Mouse (Mus musculus): Measurements from ENCODE around the gene Rfc2. TPM values are rescaled to one million over a fixed set of nuclear protein-coding genes. Genes with fewer than 3 reads are reported as not detected.
"Not testable (repeated sequence)": the region's sequence is repeated elsewhere in the genome, so short reads cannot be mapped to it uniquely, and the experiment has no call there.

Rfc2 gene
- polyA plus RNA-seq, 1 experiment from 2014 or later: 224 TPM

DNA sequence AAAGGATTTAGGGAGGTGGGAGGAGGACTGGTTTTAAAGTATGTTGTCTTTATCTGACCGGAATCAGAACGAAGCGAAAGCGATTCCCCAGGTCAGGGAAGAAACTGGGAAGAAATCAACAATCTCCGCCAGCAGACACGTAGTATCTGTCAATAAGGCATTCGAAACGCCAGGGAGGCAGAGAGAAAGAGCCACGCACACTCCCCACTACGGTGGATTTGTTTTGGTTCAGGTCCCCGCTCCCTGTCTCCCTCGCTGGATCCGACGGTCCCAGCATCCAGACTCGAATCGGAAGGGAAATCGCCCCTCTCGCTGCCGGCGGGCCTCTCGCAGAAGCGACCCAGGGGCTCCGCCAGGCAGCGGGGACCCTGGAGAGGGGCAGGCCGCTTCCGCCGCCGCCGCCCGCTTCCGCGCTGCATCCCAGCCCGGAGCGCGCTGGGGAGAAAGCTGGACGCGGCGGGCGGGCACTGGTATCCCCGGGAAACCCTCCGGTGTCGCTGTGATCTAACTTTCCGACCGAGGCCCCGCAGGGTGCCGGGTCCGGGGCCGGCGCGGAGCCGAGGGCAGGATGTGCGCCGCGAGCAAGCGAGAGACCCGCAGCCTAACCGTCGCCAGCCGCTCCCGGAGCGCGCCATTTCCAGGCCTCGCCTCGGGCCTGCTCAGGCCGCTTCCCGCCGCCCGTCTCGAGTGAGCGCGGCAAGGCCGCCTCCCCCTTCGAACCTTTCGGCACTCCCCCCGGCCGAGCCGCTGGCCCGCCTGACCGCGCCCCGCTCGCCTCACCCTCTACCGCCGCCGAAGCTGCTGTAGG is 57.5 kb downstream of the Rfc2 start:
- Histone ChIP-seq H3K9ac (ENCODE audit: low read depth, low read length) (peak overlapping the region; percentile 99), H3K27ac (replicated peaks; ENCODE audit: low read depth, low read length) (peak overlapping the region; percentile 96), H3K4me3 (ENCODE audit: low read depth, low read length) (peak overlapping the region; percentile 97), H3K36me3 (ENCODE audit: control insufficient read depth, insufficient read depth, low read length) (peaks cover 27% of the 10 kb centered on the region), H3K4me1 (ENCODE audit: control insufficient read depth, insufficient read depth, low read length) (peaks cover 11% of the 10 kb centered on the region; the same call in 1 of the 2 replicates), H3K9me3 (ENCODE audit: control insufficient read depth, low read length) (no peaks in the 10 kb centered on the region), H3K4me2 (ENCODE audit: low read depth, low read length) (peak overlapping the region; percentile 72), H3K27me3 (replicated peaks; ENCODE audit: control insufficient read depth, insufficient read depth, low read length) (no peaks in the 10 kb centered on the region)
- ATAC-seq (ENCODE audit: low read depth) (peak; percentile 77), DNase-seq (ENCODE audit: low spot score) (no peak)
- under 1% methylated on average over 30 of the region's 85 CpGs for WGBS

DNA sequence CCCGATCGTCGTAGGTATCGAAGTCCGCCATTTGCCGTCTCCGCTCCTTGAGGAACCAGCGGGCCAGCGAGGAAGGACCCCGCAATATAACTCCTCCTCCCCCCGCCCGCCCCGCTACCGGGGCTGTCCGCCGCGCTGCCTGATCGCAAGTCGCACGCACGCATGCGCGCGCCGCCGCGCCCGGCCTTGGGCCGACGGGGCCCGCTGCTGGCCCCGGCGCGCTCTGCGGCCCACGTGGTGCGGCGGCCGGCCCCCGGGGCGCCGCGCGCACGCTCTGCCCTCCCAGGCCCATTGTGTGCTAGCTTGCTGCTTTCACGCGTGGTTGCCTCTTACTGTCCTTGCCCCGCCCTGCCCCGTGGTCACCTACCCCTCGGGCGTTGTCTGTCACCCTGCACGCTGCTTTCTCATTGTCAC is 58.1 kb downstream of the Rfc2 start, which contains the start of gene Eif4h:
Gene Eif4h (minus strand): TSS at position 222 of the 414 bp plus-strand sequence.
- DNase-seq (ENCODE audit: low spot score): peak; percentile 97
- Histone ChIP-seq H3K9me3 (ENCODE audit: control insufficient read depth, low read length) (no peaks in the 10 kb centered on the region), H3K4me2 (ENCODE audit: low read depth, low read length) (peak within 1 kb of the TSS; percentile 72), H3K9ac (ENCODE audit: low read depth, low read length) (peak within 1 kb of the TSS; percentile 99), H3K36me3 (ENCODE audit: control insufficient read depth, insufficient read depth, low read length) (peaks cover 23% of the 10 kb centered on the region), H3K4me3 (ENCODE audit: low read depth, low read length) (peak within 1 kb of the TSS; percentile 97), H3K4me1 (ENCODE audit: control insufficient read depth, insufficient read depth, low read length) (peaks cover 11% of the 10 kb centered on the region; the same call in 1 of the 2 replicates), H3K27me3 (replicated peaks; ENCODE audit: control insufficient read depth, insufficient read depth, low read length) (no peaks in the 10 kb centered on the region), H3K27ac (replicated peaks; ENCODE audit: low read depth, low read length) (peak within 1 kb of the TSS; percentile 96)
- peak; percentile 94 for ATAC-seq (ENCODE audit: low read depth)
- under 1% methylated on average over 28 of the region's 52 CpGs for WGBS

DNA sequence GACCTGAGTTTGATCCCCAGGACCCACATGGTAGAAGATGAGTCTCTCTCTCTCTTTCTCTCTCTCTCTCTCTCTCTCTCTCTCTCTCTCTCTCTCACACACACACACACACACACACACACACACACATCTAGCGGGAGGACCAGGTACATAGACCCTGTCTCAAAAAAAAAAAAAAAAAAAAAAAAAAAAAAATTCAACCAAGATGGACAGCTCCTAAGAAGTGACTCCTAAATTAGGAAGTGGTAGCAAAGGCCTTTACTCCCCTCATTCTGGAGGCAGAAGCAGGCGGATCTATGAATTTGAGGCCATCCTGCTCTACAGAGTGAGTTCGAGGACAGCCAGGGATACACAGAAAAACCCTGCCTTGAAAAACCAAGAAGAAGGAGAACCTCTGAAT is 59.2 kb downstream of the Rfc2 start:
- Histone ChIP-seq H3K9me3 (ENCODE audit: control insufficient read depth, low read length) (no peaks in the 10 kb centered on the region), H3K27me3 (replicated peaks; ENCODE audit: control insufficient read depth, insufficient read depth, low read length) (no peaks in the 10 kb centered on the region), H3K4me1 (ENCODE audit: control insufficient read depth, insufficient read depth, low read length) (peaks cover 11% of the 10 kb centered on the region; the same call in 1 of the 2 replicates), H3K27ac (replicated peaks; ENCODE audit: low read depth, low read length) (no peak overlapping the region), H3K36me3 (ENCODE audit: control insufficient read depth, insufficient read depth, low read length) (peaks cover 14% of the 10 kb centered on the region), H3K4me2 (ENCODE audit: low read depth, low read length) (no peak overlapping the region), H3K9ac (ENCODE audit: low read depth, low read length) (no peak overlapping the region), H3K4me3 (ENCODE audit: low read depth, low read length) (no peak overlapping the region)
- 82% methylated on average over 3 of the region's 3 CpGs for WGBS
- no peak for DNase-seq (ENCODE audit: low spot score)
- ATAC-seq (ENCODE audit: low read depth): no peak

DNA sequence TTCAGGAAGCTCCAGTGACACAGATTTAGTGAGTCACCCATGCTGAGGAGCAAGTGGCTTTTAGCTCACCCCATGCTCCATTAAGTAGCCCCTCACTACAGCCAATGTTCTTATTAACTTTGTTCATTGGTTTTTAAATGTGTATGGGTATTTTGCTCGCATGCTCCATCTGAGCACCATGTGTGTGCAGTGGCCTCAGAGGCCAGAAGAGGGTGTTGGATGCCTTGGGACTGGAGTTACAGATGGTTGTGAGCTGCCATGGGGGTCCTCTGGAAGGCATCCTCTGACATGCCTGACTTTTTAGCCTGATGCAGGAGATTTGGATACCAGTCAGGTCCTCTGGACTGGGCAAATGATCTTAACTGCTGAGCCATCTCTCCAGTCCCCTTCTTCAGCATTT is 63.0 kb downstream of the Rfc2 start:
- no peaks in the 10 kb centered on the region for H3K9me3 ChIP-seq (ENCODE audit: control insufficient read depth, low read length)
- no peak overlapping the region for H3K27ac ChIP-seq (replicated peaks; ENCODE audit: low read depth, low read length)
- no peak overlapping the region for H3K9ac ChIP-seq (ENCODE audit: low read depth, low read length)
- no peak for DNase-seq (ENCODE audit: low spot score)
- H3K4me2 ChIP-seq (ENCODE audit: low read depth, low read length): no peak overlapping the region
- 68% methylated on average over 1 of the region's 1 CpGs for WGBS
- H3K4me3 ChIP-seq (ENCODE audit: low read depth, low read length): no peak overlapping the region
- no peaks in the 10 kb centered on the region for H3K36me3 ChIP-seq (ENCODE audit: control insufficient read depth, insufficient read depth, low read length)
- ATAC-seq (ENCODE audit: low read depth): no peak
- peaks cover 3% of the 10 kb centered on the region; the same call in 1 of the 2 replicates for H3K4me1 ChIP-seq (ENCODE audit: control insufficient read depth, insufficient read depth, low read length)
- H3K27me3 ChIP-seq (replicated peaks; ENCODE audit: control insufficient read depth, insufficient read depth, low read length): no peaks in the 10 kb centered on the region

DNA sequence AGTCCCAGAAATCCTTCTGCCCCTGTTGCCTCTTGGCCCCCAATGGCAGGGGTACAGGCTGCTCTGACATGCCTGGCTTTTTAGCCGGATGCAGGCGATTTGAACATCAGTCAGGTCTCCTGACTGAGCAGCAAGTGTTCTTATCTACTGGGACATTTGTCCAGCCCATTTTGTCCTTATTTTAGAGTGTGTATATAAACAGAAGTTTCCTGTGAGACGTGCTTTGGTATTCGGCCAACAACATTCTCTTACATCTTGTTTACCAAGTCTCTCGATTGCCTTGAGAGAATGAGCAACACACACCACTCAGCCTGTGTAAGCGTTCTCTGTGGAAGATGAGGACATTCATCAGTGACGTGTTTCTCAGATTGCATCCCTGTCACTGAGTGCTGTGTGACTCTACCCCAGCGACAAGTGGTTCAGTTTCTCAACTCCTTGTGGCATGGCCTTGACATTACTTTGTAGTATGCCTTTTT is 63.5 kb downstream of the Rfc2 start:
- ATAC-seq (ENCODE audit: low read depth) (no peak), DNase-seq (ENCODE audit: low spot score) (peak; percentile 35)
- Histone ChIP-seq H3K4me1 (ENCODE audit: control insufficient read depth, insufficient read depth, low read length) (peaks cover 2% of the 10 kb centered on the region; the same call in 1 of the 2 replicates), H3K27ac (replicated peaks; ENCODE audit: low read depth, low read length) (no peak overlapping the region), H3K9me3 (ENCODE audit: control insufficient read depth, low read length) (no peaks in the 10 kb centered on the region), H3K4me3 (ENCODE audit: low read depth, low read length) (no peak overlapping the region), H3K4me2 (ENCODE audit: low read depth, low read length) (no peak overlapping the region), H3K9ac (ENCODE audit: low read depth, low read length) (no peak overlapping the region), H3K36me3 (ENCODE audit: control insufficient read depth, insufficient read depth, low read length) (no peaks in the 10 kb centered on the region), H3K27me3 (replicated peaks; ENCODE audit: control insufficient read depth, insufficient read depth, low read length) (no peaks in the 10 kb centered on the region)
- WGBS: 56% methylated on average over 8 of the region's 8 CpGs

DNA sequence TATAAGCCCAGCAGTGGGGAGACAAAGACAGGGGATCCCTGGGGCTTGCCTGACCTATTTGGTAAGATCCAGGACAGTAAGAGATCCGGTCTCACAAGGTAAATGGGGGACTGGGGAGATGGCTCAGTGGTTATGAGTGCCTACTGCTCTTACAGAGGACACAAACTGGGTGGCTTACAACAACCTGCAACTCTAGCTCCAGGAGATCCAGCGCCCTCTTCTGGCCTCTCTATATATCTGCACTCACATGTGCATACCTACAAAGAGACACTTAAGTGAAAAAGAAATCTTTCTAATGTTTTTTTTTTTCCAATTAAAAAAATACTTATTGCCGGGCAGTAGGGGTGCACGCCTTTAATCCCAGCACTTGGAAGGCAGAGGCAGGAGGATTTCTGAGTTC is 65.3 kb downstream of the Rfc2 start:
- no peak overlapping the region for H3K4me2 ChIP-seq (ENCODE audit: low read depth, low read length)
- ATAC-seq (ENCODE audit: low read depth) (no peak), DNase-seq (ENCODE audit: low spot score) (no peak)
- H3K4me1 ChIP-seq (ENCODE audit: control insufficient read depth, insufficient read depth, low read length): no peaks in the 10 kb centered on the region
- H3K9ac ChIP-seq (ENCODE audit: low read depth, low read length): no peak overlapping the region
- H3K27me3 ChIP-seq (replicated peaks; ENCODE audit: control insufficient read depth, insufficient read depth, low read length): no peaks in the 10 kb centered on the region
- 73% methylated on average over 4 of the region's 4 CpGs for WGBS
- no peak overlapping the region for H3K4me3 ChIP-seq (ENCODE audit: low read depth, low read length)
- no peak overlapping the region for H3K27ac ChIP-seq (replicated peaks; ENCODE audit: low read depth, low read length)
- no peaks in the 10 kb centered on the region for H3K9me3 ChIP-seq (ENCODE audit: control insufficient read depth, low read length)
- H3K36me3 ChIP-seq (ENCODE audit: control insufficient read depth, insufficient read depth, low read length): no peaks in the 10 kb centered on the region

DNA sequence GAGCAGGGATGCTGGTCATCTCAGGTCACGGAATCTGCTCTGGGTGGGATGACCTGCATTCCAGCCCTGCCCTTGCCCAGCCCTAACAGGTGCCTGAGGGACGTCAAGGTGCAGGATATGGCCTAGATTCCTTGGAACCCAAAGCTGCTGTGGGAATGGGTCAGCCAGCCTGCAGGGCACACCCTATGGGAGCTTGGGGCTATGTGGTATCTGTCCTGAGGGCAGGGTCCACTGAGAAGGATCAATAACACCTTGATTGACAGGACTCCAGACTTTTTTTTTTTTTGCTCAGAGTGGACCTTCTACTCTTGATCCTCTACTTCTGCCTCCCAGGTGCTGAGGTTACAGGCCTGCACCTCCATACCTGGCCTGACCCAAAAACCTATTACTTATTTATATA is 66.2 kb downstream of the Rfc2 start:
- no peak for DNase-seq (ENCODE audit: low spot score)
- ATAC-seq (ENCODE audit: low read depth): no peak
- Histone ChIP-seq H3K9ac (ENCODE audit: low read depth, low read length) (no peak overlapping the region), H3K27ac (replicated peaks; ENCODE audit: low read depth, low read length) (no peak overlapping the region), H3K27me3 (replicated peaks; ENCODE audit: control insufficient read depth, insufficient read depth, low read length) (no peaks in the 10 kb centered on the region), H3K4me3 (ENCODE audit: low read depth, low read length) (no peak overlapping the region), H3K4me2 (ENCODE audit: low read depth, low read length) (no peak overlapping the region), H3K36me3 (ENCODE audit: control insufficient read depth, insufficient read depth, low read length) (no peaks in the 10 kb centered on the region), H3K4me1 (ENCODE audit: control insufficient read depth, insufficient read depth, low read length) (no peaks in the 10 kb centered on the region), H3K9me3 (ENCODE audit: control insufficient read depth, low read length) (no peaks in the 10 kb centered on the region)
- WGBS: 83% methylated on average over 2 of the region's 2 CpGs

DNA sequence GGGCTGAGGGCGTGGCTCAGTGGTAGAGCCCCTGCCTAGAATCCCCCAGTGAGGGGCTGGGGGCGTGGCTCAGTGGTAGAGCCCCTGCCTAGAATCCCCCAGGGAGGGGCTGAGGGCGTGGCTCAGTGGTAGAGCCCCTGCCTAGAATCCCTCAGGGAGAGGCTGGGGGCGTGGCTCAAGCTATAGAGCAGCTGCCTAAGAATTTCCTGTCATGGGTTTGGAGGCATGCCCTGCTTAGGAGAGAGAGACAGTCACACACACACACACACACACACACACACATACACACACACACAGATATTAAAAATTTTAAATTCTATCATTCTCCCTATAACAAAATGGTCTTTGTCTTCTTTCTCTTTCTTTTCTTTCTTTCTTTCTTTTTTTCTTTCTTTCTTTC is 67.8 kb downstream of the Rfc2 start:
- ATAC-seq (ENCODE audit: low read depth); H3K4me1 ChIP-seq (ENCODE audit: control insufficient read depth, insufficient read depth, low read length); H3K27me3 ChIP-seq (replicated peaks; ENCODE audit: control insufficient read depth, insufficient read depth, low read length); H3K4me3 ChIP-seq (ENCODE audit: low read depth, low read length); H3K27ac ChIP-seq (replicated peaks; ENCODE audit: low read depth, low read length); H3K9ac ChIP-seq (ENCODE audit: low read depth, low read length); H3K4me2 ChIP-seq (ENCODE audit: low read depth, low read length); H3K36me3 ChIP-seq (ENCODE audit: control insufficient read depth, insufficient read depth, low read length); H3K9me3 ChIP-seq (ENCODE audit: control insufficient read depth, low read length): not testable (repeated sequence)
- peak; percentile 57 for DNase-seq (ENCODE audit: low spot score)
- 72% methylated on average over 2 of the region's 4 CpGs for WGBS

DNA sequence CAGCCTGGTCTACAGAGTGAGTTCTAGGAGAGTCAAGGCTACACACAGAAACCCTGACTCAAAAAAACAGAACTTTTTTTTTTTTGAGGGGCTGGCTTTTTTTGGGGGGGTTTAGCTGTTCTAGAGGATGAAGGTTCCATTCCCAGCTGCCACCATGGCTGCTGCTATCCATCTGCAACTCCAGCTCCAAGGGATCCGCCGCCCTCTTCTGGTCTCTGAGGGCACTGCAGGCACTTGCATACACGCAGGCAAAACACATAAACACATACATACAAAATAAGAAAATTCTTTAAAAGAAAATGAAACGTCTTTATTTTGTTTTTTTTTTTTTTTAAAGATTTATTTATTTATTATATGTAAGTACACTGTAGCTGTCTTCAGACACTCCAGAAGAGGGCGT is 69.8 kb downstream of the Rfc2 start:
- Histone ChIP-seq H3K36me3 (ENCODE audit: control insufficient read depth, insufficient read depth, low read length) (no peaks in the 10 kb centered on the region), H3K27ac (replicated peaks; ENCODE audit: low read depth, low read length) (no peak overlapping the region), H3K9ac (ENCODE audit: low read depth, low read length) (no peak overlapping the region), H3K9me3 (ENCODE audit: control insufficient read depth, low read length) (no peaks in the 10 kb centered on the region), H3K4me1 (ENCODE audit: control insufficient read depth, insufficient read depth, low read length) (no peaks in the 10 kb centered on the region), H3K4me3 (ENCODE audit: low read depth, low read length) (no peak overlapping the region), H3K27me3 (replicated peaks; ENCODE audit: control insufficient read depth, insufficient read depth, low read length) (no peaks in the 10 kb centered on the region), H3K4me2 (ENCODE audit: low read depth, low read length) (no peak overlapping the region)
- 46% methylated on average over 4 of the region's 5 CpGs for WGBS
- no peak for ATAC-seq (ENCODE audit: low read depth)
- no peak for DNase-seq (ENCODE audit: low spot score)

All from embryonic facial prominence, embryonic 14.5 days (tissue).